Mouse (Mus musculus): ENCODE data around the gene Lad1.

Lad1 gene

DNA sequence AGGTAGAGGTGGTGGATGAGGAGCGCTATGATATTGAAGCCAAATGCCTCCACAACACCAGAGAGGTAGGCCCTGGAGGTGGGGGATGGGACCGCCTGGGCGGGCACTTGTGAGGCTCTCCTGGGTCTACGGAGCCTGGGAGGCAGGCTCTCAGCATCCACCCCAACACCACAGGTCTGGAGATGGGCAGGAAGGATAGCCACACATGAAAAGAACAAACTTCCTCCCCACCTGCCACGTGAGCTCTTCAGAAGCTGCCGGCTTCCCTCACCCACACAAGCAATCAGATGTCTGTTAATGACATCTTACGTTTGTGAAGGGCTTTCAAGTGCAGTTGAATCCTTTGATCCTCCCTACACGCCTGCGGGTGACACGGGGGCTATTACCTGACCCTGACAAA lies 10.9 kb upstream of the Lad1 start:
- no peak for DNase-seq (ENCODE audit: low read depth, low spot score)

- no peak for DNase-seq (ENCODE audit: low read depth, low spot score)
Measured at GRCm38 (mm10) chr1:135810180-135810579, 8.2 kb upstream of the Lad1 start.

- peak; percentile 44 for DNase-seq (ENCODE audit: low read depth, low spot score)
Measured at GRCm38 (mm10) chr1:135811016-135811646, 7.3 kb upstream of the Lad1 start.

DNA sequence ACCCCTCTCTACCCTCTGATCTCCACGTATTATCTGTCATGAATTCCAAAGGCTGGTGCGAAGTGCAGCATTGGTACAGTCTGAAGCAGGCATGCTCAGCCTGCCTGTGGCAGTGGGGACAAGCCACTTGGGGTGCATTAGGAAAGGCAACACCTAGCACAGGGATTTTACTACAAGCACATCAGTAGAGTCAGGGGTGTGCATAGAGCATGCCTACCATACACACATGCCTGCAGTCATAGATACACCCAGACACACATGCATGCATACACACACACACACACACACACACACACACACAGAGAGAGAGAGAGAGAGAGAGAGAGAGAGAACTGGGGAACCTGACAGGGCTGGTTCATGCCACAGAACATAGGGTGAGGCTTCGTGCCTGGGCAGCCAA lies 6.2 kb upstream of the Lad1 start:
- DNase-seq (ENCODE audit: low read depth, low spot score) = no peak

GRCm38 (mm10) chr1:135812618-135813017 lies 5.8 kb upstream of the Lad1 start:
- DNase-seq (ENCODE audit: low read depth, low spot score) = no peak

DNA sequence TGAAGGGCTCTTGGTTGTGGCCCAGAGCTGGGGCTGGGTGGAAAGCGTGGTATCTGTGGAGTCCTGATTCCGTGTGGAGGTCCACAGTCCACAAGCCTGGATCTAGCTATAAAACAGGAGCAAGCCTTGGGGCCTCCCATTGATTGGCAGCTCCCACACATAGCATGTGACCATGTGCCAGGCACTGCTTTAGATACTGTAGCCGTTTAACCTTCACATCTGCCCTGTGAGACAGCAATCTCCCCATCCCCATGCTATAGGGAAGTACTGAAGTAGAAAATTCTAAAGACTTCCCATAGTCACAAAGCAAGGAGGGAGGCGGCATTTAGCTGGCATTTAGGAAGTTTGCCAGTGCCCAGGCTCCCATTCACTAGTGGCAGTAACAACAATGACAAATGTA lies 5.3 kb upstream of the Lad1 start:
- no peak for DNase-seq (ENCODE audit: low read depth, low spot score)

- DNase-seq (ENCODE audit: low read depth, low spot score) = no peak
Measured at GRCm38 (mm10) chr1:135813687-135814395, 4.6 kb upstream of the Lad1 start.

DNA sequence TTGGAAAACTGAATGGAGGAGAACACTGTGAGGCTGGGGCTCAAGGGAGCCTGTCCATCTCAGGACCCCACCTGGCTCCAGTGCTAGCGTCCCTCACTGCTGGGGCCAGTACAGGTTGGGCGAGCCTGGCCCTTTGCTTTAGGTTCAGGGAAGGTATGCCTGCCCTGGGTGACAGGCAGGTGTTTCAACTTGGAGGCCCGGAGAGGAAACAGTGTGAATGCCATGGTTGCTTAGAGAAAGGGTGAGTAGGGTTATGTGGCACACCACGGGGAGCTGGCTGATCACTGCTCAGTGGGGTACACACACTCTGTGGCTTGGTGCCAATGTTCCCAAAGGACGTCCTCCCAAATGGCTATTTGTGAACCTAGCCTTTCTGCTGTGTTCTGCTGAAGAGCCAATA lies 3.9 kb upstream of the Lad1 start:
- no peak for DNase-seq (ENCODE audit: low read depth, low spot score)

- DNase-seq (ENCODE audit: low read depth, low spot score) = no peak
Measured at GRCm38 (mm10) chr1:135817595-135817994, 803 bp upstream of the Lad1 start.

- no peak for DNase-seq (ENCODE audit: low read depth, low spot score)
Measured at GRCm38 (mm10) chr1:135820071-135820470, 1.7 kb downstream of the Lad1 start.

DNA sequence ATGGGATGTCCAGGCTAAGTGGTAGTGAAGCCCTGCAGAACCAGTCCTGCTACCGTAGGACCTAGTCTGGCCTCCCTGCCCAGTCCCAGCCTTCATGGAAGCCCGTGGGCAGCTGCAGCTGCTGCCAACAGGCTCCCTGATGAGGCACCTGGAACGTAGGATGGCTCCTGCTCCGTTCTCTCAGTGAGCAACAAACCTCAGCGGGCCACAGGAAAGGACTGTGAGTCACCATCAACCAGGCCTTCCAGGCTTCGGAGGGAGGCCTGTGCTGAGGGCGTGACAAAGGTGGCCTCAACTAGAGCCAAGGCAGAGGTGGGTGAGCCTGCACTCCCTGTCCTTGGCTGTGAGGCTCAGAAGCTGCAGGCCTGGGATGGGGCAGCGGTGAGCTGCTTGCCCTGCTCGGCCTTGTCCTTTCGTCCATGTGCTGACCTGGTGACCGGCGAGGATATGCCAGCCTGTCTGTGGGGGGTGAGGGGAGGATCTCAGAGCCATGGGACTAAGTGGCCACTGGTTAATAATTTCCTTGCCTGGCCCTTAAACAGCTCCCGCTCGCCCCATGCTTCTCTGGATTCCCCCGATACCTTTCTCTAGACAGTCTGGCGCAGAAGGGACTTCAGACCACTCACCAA lies 2.5 kb downstream of the Lad1 start:
- DNase-seq (ENCODE audit: low read depth, low spot score) = no peak

GRCm38 (mm10) chr1:135821780-135822179 lies 3.4 kb downstream of the Lad1 start:
- no peak for DNase-seq (ENCODE audit: low read depth, low spot score)

- peak; percentile 21 for DNase-seq (ENCODE audit: low read depth, low spot score)
Measured at GRCm38 (mm10) chr1:135828918-135829317, 10.5 kb downstream of the Lad1 start.

DNA sequence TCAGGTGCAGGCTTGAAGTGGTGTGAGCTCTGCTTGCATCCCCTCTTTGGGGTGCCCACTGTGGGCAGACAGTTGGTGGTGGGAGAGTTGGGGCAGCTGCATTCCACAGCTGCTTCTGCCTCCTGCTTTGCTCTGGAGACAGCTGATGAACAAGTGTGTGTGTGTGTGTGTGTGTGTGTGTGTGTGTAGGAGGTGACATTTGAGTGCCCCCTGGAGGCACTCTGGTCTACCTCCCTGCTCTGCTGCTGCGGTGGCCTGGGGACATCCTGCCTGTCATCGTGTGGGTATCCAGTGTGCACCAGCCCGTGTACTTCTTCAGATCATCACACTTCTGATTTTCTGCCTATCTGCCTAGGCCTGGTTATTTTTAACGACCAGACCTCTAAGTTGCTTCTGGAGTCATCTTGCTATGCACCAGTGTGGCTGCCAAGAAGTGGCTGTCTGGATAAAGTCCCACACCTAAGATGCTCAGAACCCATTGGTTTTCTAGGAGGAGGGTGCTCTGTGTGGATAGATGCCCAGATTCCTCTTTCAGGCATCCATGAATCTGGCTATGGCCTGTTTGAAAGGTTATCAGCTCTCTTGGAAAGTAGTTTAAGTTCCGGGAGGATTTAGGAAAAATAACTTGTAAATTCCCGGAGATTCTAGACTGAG lies 15.9 kb downstream of the Lad1 start:
- DNase-seq (ENCODE audit: low read depth, low spot score) = no peak

GRCm38 (mm10) chr1:135834983-135835382 lies 16.6 kb downstream of the Lad1 start:
- no peak for DNase-seq (ENCODE audit: low read depth, low spot score)

- DNase-seq (ENCODE audit: low read depth, low spot score) = no peak
Measured at GRCm38 (mm10) chr1:135835716-135836483, 17.5 kb downstream of the Lad1 start, which contains the start of gene Tnnt2. Tnnt2 (plus strand) TSS chr1:135836354.

DNA sequence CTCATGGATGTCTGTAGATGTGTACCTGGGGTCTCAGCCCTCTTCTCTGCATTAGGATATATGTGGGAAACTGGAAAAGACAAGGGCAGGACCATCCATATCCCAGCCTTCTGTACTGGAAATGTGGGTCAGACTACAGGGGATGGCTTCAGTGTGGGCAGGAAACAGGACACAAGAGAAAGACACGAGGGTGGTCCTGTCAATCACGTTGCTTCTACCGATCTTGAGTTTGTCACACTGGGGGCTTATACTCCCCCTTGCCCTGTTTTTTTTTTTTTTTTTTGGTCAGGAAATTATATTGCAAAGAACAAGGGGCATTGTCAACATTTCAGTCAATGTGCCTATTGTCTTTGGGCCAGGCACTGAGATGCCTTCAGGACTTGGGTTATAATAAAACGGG lies 20.2 kb downstream of the Lad1 start:
- DNase-seq (ENCODE audit: low read depth, low spot score) = no peak

DNA sequence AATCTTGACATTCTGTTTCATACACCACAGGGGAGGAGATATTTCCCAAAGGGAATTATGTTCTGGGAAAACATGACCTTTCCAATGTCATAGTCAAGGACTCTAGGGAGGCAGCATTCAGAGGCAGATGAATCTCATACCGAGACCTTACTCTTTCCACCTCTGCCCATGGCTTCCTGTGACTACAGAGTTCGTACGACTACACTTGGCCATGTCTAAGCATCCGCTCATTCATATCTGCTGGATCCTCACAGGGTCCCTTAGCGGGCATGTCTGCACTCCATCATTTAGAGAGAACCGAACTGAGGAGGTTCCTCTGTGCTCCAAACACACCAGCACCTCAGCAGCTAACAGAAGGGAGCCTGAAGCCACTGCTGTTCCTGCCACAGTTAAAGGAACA lies 20.7 kb downstream of the Lad1 start:
- DNase-seq (ENCODE audit: low read depth, low spot score) = no peak

DNA sequence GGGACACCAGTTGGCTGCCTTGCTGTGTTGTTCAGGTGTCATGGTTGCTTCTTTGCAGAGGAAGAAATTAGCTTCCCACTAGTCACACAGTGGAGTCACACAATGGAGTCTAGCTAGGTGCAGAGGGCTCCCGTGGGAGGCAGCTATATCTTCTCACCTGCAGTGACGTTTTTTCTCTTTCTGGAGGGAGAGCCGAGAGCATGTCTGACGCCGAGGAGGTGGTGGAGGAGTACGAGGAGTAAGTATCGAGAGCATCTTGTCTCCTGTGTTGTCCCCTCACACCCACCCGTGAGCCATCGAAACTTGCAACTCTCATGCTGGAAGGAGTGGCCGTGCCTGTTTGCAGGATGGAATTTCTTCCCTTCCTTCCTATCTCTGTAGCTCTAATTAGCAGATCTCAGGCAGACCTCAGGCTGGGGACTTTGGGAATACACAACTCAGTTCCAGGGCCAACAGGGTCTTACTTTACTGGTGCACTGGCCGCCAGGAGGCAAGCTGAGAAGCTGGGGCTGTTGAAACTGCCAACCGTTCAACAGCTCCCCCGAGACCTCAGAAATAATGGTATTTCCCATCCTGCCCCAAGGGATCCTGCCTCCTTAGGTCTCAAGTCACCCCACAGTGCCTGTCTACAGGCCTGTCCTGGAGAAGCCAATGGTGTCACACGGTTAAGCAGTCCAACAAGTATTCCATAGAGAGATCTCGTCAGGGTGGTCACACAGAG lies 22.4 kb downstream of the Lad1 start:
- no peak for DNase-seq (ENCODE audit: low read depth, low spot score)

GRCm38 (mm10) chr1:135843519-135844262 lies 25.3 kb downstream of the Lad1 start:
- no peak for DNase-seq (ENCODE audit: low read depth, low spot score)
